13 mouse cellular contexts compared by ENCODE assay signal in genomic region chr8:25326257-25326656, GRCm38 (mm10).
DNase-seq lines count a peak whose midpoint lies in the region; ATAC-seq lines count a peak whose summit lies in the region.
"Had no signal": no experiment of that assay in that cellular context is flagged by ENCODE, and none has a peak within 500 bp of the region (broad histone marks: within the 10 kb centered on the region; RNA-seq: fewer than 3 reads in every experiment).

No protein-coding gene starts in this region.

- WGBS in heart, embryonic 10.5 days, result 66% methylated on average over 12 of the region's 12 CpGs
- 62% methylated on average over 12 of the region's 12 CpGs for WGBS in neural tube, embryonic 14.5 days

- H3K4me1 ChIP-seq in heart, embryonic 10.5 days, result peaks cover 2% of the 10 kb centered on the region; the same call in 1 of the 2 replicates
- H3K4me1 ChIP-seq in neural tube, embryonic 14.5 days (ENCODE audit: control insufficient read depth, insufficient read depth, low read length), result peaks cover 2% of the 10 kb centered on the region

- ATAC-seq in hematopoietic stem cell, adult 5-6 weeks (replicated peaks in 1 of 2; ENCODE audit: insufficient read depth in 1 of 2, low FRiP score in 2 of 2, low TSS enrichment in 1 of 2, low read depth in 1 of 2, poor library complexity in 2 of 2, severe bottlenecking in 2 of 2), result peak; percentile 39 to 52; a peak in 2 of 4 replicates
- ATAC-seq in neural tube, embryonic 14.5 days (ENCODE audit: low read depth), result peak; percentile 24; the same call in 1 of the 2 replicates
- ATAC-seq: Patski had no signal

- no peaks in the 10 kb centered on the region for H3K36me3 ChIP-seq in heart, embryonic 10.5 days
- no peaks in the 10 kb centered on the region for H3K36me3 ChIP-seq in neural tube, embryonic 14.5 days (ENCODE audit: control insufficient read depth, insufficient read depth, low read length)

- no peak overlapping the region for H3K27ac ChIP-seq in heart, embryonic 10.5 days
- H3K27ac ChIP-seq in neural tube, embryonic 14.5 days (ENCODE audit: low read depth, low read length), result no peak overlapping the region
- H3K27ac ChIP-seq: kidney, postnatal 0 days; liver, embryonic 14.5 days had no signal

- H3K9ac ChIP-seq in neural tube, embryonic 14.5 days (replicated peaks; ENCODE audit: low read depth, low read length), result no peak overlapping the region
- H3K9ac ChIP-seq: liver, embryonic 14.5 days had no signal

- H3K9me3 ChIP-seq in heart, embryonic 10.5 days, result no peaks in the 10 kb centered on the region
- H3K9me3 ChIP-seq in neural tube, embryonic 14.5 days (ENCODE audit: control insufficient read depth, low read length), result no peaks in the 10 kb centered on the region

- H3K27me3 ChIP-seq in heart, embryonic 10.5 days (ENCODE audit: insufficient read depth, poor library complexity, severe bottlenecking), result no peaks in the 10 kb centered on the region
- H3K27me3 ChIP-seq in neural tube, embryonic 14.5 days (ENCODE audit: control insufficient read depth, insufficient read depth, low read length), result no peaks in the 10 kb centered on the region
- H3K27me3 ChIP-seq: Patski had no signal

- no peak overlapping the region for H3K4me2 ChIP-seq in neural tube, embryonic 14.5 days (ENCODE audit: low read depth, low read length)

- peak; percentile 36 for DNase-seq in heart, postnatal 4 days
- no peak for DNase-seq in heart, embryonic 10.5 days (ENCODE audit: low spot score)
- peak; percentile 50 to 59 for DNase-seq in right cerebral cortex, postnatal 10 days (ENCODE audit: low spot score in 2 of 2)
- no peak for DNase-seq in right cerebral cortex, postnatal 36 days (ENCODE audit: low spot score in 2 of 2)
- no peak for DNase-seq in ovary, adult 18-20 months (ENCODE audit: low spot score)
- DNase-seq in kidney, postnatal 25 days, result no peak
- DNase-seq: adrenal gland, postnatal 10 days; heart, postnatal 36 days had no signal

- H3K4me3 ChIP-seq in heart, embryonic 10.5 days, result no peak overlapping the region
- no peak overlapping the region for H3K4me3 ChIP-seq in neural tube, embryonic 14.5 days (ENCODE audit: low read depth, low read length)

Comparison
In these comparisons a context has a peak if more than half of its experiments do, and no peak if none do; other contexts are left out.
1. DNase-seq: peak in heart, postnatal 4 days (single experiment) and right cerebral cortex, postnatal 10 days (2 of 2); none in heart, embryonic 10.5 days (single experiment), right cerebral cortex, postnatal 36 days (0 of 2), ovary, adult 18-20 months (single experiment) and kidney, postnatal 25 days (0 of 2).